Mouse (Mus musculus) hindbrain, embryonic 13.5 days (tissue): Measurements from ENCODE around the gene Ccr6. TPM values are rescaled to one million over a fixed set of nuclear protein-coding genes. Genes with fewer than 3 reads are reported as not detected.

ENCODE experiments used
- ATAC-seq: fragments of 200-750 bp; cut with Nextera tagmentation; 2 replicates; pipeline ENCODE4 v1.8.0; 2017; ENCODE audit warnings: moderate TSS enrichment; ENCODE audit not compliant: low FRiP score
- H3K27ac ChIP-seq: fragments of 300-500 bp; sonication (generic); 2 replicates; pipeline ENCODE4 v1.5.1; 2015; ENCODE audit warnings: inconsistent platforms, mild to moderate bottlenecking, moderate library complexity
- H3K27me3 ChIP-seq: fragments of 300-500 bp; sonication (generic); 2 replicates; pipeline ENCODE4 v1.6.1; 2015; ENCODE audit warnings: mild to moderate bottlenecking, inconsistent platforms
- H3K36me3 ChIP-seq: fragments of 300-500 bp; sonication (generic); 2 replicates; pipeline ENCODE4 v1.6.1; 2015; ENCODE audit warnings: mild to moderate bottlenecking, inconsistent platforms
- H3K4me1 ChIP-seq: fragments of 300-500 bp; sonication (generic); replicated peaks from 2 replicates; pipeline ENCODE4 v1.6.1; 2015; ENCODE audit warnings: inconsistent platforms
- H3K4me2 ChIP-seq: fragments of 300-500 bp; sonication (generic); 2 replicates; pipeline ENCODE4 v1.6.1; 2015; ENCODE audit warnings: inconsistent platforms, mild to moderate bottlenecking, moderate library complexity
- H3K4me3 ChIP-seq: fragments of 300-500 bp; sonication (generic); 2 replicates; pipeline ENCODE4 v1.5.1; 2015; ENCODE audit warnings: mild to moderate bottlenecking, inconsistent platforms
- H3K9ac ChIP-seq: fragments of 300-500 bp; sonication (generic); 2 replicates; pipeline ENCODE4 v1.6.1; 2015; ENCODE audit warnings: mild to moderate bottlenecking, inconsistent platforms
- H3K9me3 ChIP-seq: fragments of 300-500 bp; sonication (generic); 2 replicates; pipeline ENCODE4 v1.6.1; 2016; ENCODE audit warnings: inconsistent platforms
- WGBS: fragments of 180-500 bp; shearing (Covaris S2); methylation state at CpG from one replicate; pipeline ENCODE4 v1.1.7; 2015; 5-methylcytosine and 5-hydroxymethylcytosine counted together
- polyA plus RNA-seq: library from polyadenylated mRNA; unstranded; fragments of >200 nt; fragmentation: Nextera tagmentation; extraction: Ambion mirVana; gene quantifications from 2 replicates; pipeline ENCODE4 v1.2.1, GENCODE M21; 2015

Ccr6 gene
- polyA plus RNA-seq, 1 experiment from 2014 or later = not detected

GRCm38 (mm10) chr17:8290736-8291135, 54.9 kb downstream of the Ccr6 start:
- ATAC-seq = no peak
- Histone ChIP-seq H3K9ac (no peak overlapping the region), H3K4me1 (peaks cover 9% of the 10 kb centered on the region; the same call in 1 of the 2 replicates), H3K4me3 (no peak overlapping the region), H3K27ac (no peak overlapping the region), H3K36me3 (peaks cover 31% of the 10 kb centered on the region), H3K9me3 (no peaks in the 10 kb centered on the region), H3K27me3 (no peaks in the 10 kb centered on the region), H3K4me2 (no peak overlapping the region)

- Histone ChIP-seq H3K9me3 (no peaks in the 10 kb centered on the region), H3K27me3 (no peaks in the 10 kb centered on the region), H3K27ac (no peak overlapping the region), H3K4me2 (no peak overlapping the region), H3K9ac (no peak overlapping the region), H3K4me3 (no peak overlapping the region), H3K4me1 (no peaks in the 10 kb centered on the region), H3K36me3 (peaks cover 37% of the 10 kb centered on the region)
- no peak for ATAC-seq
Measured at GRCm38 (mm10) chr17:8295825-8296224, 60.0 kb downstream of the Ccr6 start.

- no peak overlapping the region for H3K27ac ChIP-seq
- no peaks in the 10 kb centered on the region for H3K27me3 ChIP-seq
- H3K4me1 ChIP-seq = no peaks in the 10 kb centered on the region
- 89% methylated on average over 9 of the region's 9 CpGs for WGBS
- H3K9ac ChIP-seq = no peak overlapping the region
- ATAC-seq = no peak
- peaks cover 37% of the 10 kb centered on the region for H3K36me3 ChIP-seq
- H3K4me3 ChIP-seq = no peak overlapping the region
- no peaks in the 10 kb centered on the region for H3K9me3 ChIP-seq
- H3K4me2 ChIP-seq = no peak overlapping the region
Measured at GRCm38 (mm10) chr17:8296313-8296844, 60.5 kb downstream of the Ccr6 start.

GRCm38 (mm10) chr17:8297746-8298145, 61.9 kb downstream of the Ccr6 start:
- H3K4me1 ChIP-seq = no peaks in the 10 kb centered on the region
- peaks cover 37% of the 10 kb centered on the region for H3K36me3 ChIP-seq
- H3K4me2 ChIP-seq = no peak overlapping the region
- H3K4me3 ChIP-seq = no peak overlapping the region
- no peaks in the 10 kb centered on the region for H3K27me3 ChIP-seq
- H3K9me3 ChIP-seq = no peaks in the 10 kb centered on the region
- WGBS = 86% methylated on average over 5 of the region's 5 CpGs
- ATAC-seq = no peak
- H3K27ac ChIP-seq = no peak overlapping the region
- no peak overlapping the region for H3K9ac ChIP-seq

- Histone ChIP-seq H3K4me1 (no peaks in the 10 kb centered on the region), H3K27ac (no peak overlapping the region), H3K4me2 (no peak overlapping the region), H3K9ac (no peak overlapping the region), H3K27me3 (no peaks in the 10 kb centered on the region), H3K9me3 (no peaks in the 10 kb centered on the region), H3K36me3 (peaks cover 33% of the 10 kb centered on the region), H3K4me3 (no peak overlapping the region)
- ATAC-seq = no peak
- 91% methylated on average over 2 of the region's 2 CpGs for WGBS
Measured at GRCm38 (mm10) chr17:8298281-8298680, 62.4 kb downstream of the Ccr6 start.

- ATAC-seq = no peak
- H3K36me3 ChIP-seq = peaks cover 26% of the 10 kb centered on the region
Measured at GRCm38 (mm10) chr17:8299524-8299923, 63.7 kb downstream of the Ccr6 start.

GRCm38 (mm10) chr17:8301515-8301914, 65.7 kb downstream of the Ccr6 start:
- H3K9me3 ChIP-seq = no peaks in the 10 kb centered on the region
- ATAC-seq = no peak
- H3K4me3 ChIP-seq = no peak overlapping the region
- no peak overlapping the region for H3K27ac ChIP-seq
- H3K4me2 ChIP-seq = no peak overlapping the region
- 78% methylated on average over 4 of the region's 4 CpGs for WGBS
- H3K36me3 ChIP-seq = peaks cover 20% of the 10 kb centered on the region
- 0 out of 2 replicates have a peak, but pooled peaks cover 4% of the 10 kb centered on the region for H3K27me3 ChIP-seq
- no peak overlapping the region for H3K9ac ChIP-seq
- no peaks in the 10 kb centered on the region for H3K4me1 ChIP-seq

More at GRCm38 (mm10) chr17:8299524-8299923, 63.7 kb downstream of the Ccr6 start:
- H3K27ac ChIP-seq = no peak overlapping the region
- H3K9me3 ChIP-seq = no peaks in the 10 kb centered on the region
- no peak overlapping the region for H3K9ac ChIP-seq
- H3K4me1 ChIP-seq = no peaks in the 10 kb centered on the region
- H3K4me3 ChIP-seq = no peak overlapping the region
- H3K4me2 ChIP-seq = no peak overlapping the region
- 0 out of 2 replicates have a peak, but pooled peaks cover 3% of the 10 kb centered on the region for H3K27me3 ChIP-seq

GRCm38 (mm10) chr17:8302772-8303438, 67.1 kb downstream of the Ccr6 start:
- Histone ChIP-seq H3K4me2 (no peak overlapping the region), H3K27me3 (peaks cover 9% of the 10 kb centered on the region; the same call in 1 of the 2 replicates), H3K4me3 (no peak overlapping the region), H3K9me3 (no peaks in the 10 kb centered on the region), H3K27ac (no peak overlapping the region), H3K36me3 (peaks cover 16% of the 10 kb centered on the region), H3K4me1 (no peaks in the 10 kb centered on the region), H3K9ac (no peak overlapping the region)
- ATAC-seq = no peak
- 72% methylated on average over 7 of the region's 7 CpGs for WGBS

- Histone ChIP-seq H3K4me3 (no peak overlapping the region), H3K36me3 (peaks cover 9% of the 10 kb centered on the region), H3K9ac (no peak overlapping the region), H3K4me1 (no peaks in the 10 kb centered on the region), H3K9me3 (no peaks in the 10 kb centered on the region), H3K27ac (no peak overlapping the region), H3K4me2 (no peak overlapping the region), H3K27me3 (peaks cover 14% of the 10 kb centered on the region; the same call in 1 of the 2 replicates)
- no peak for ATAC-seq
- 72% methylated on average over 5 of the region's 5 CpGs for WGBS
Measured at GRCm38 (mm10) chr17:8303671-8304070, 67.8 kb downstream of the Ccr6 start.

- WGBS = 28% methylated on average over 3 of the region's 3 CpGs
- no peak overlapping the region for H3K27ac ChIP-seq
- no peaks in the 10 kb centered on the region for H3K4me1 ChIP-seq
- H3K9me3 ChIP-seq = no peaks in the 10 kb centered on the region
- no peak for ATAC-seq
- no peak overlapping the region for H3K4me2 ChIP-seq
- no peaks in the 10 kb centered on the region for H3K36me3 ChIP-seq
- H3K27me3 ChIP-seq = peaks cover 15% of the 10 kb centered on the region; the same call in 1 of the 2 replicates
- H3K4me3 ChIP-seq = no peak overlapping the region
- H3K9ac ChIP-seq = no peak overlapping the region
Measured at GRCm38 (mm10) chr17:8305801-8306200, 70.0 kb downstream of the Ccr6 start.

Other genes with a start within 250 kb of the Ccr6 start
- gene Gm49673, start 88.3 kb upstream of the Ccr6 start, polyA plus RNA-seq = not detected in 2 replicates
- gene Rnaset2a, start 87.9 kb upstream of the Ccr6 start, polyA plus RNA-seq = 14.9 and 15.2 TPM in 2 replicates
- 26.6 and 28.1 TPM in 2 replicates for gene Fgfr1op, start 70.5 kb upstream of the Ccr6 start, polyA plus RNA-seq
- gene Mpc1, start 46.9 kb downstream of the Ccr6 start, polyA plus RNA-seq = 241 and 254 TPM in 2 replicates
- 151 and 154 TPM in 2 replicates for gene Sft2d1, start 75.1 kb downstream of the Ccr6 start, polyA plus RNA-seq
- gene Prr18, start 101.4 kb downstream of the Ccr6 start, polyA plus RNA-seq = 9.6 TPM in 2 replicates
- 0.38 and 0.62 TPM in 2 replicates for gene T2, start 119.9 kb downstream of the Ccr6 start, polyA plus RNA-seq
- 0.44 and 0.52 TPM in 2 replicates for gene T, start 198.4 kb downstream of the Ccr6 start, polyA plus RNA-seq